Mouse (Mus musculus) stomach, postnatal 0 days (tissue): ENCODE results near the gene Hmgn2.

Experiments used
- CTCF ChIP-seq: IDR thresholded peaks from 2 replicates; pipeline ENCODE4 v1.5.1; 2016; ENCODE audit warnings: antibody characterized with exemption, low read depth, mild to moderate bottlenecking, moderate library complexity
- EP300 ChIP-seq: optimal IDR thresholded peaks from 2 replicates; pipeline ENCODE3; 2016; ENCODE audit warnings: antibody characterized with exemption

DNA sequence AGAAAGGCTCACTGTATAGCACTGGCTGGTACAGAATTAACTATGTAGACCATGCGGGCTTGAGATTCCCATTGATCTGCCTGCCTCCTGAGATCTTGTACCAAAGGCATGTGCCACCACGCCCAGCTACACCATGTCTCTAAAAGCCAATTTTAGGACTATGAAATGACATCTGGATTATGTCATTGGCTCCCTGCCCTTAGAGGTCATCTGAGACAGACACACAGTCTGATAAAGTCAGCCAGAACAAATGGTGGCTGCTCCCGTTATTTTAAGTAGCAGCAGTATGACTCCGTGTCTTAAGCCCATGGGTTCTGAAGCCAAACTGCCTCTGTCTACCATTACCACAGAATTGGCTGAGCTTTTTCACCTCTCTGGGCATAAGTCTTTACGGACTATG is 12.0 kb upstream of the Hmgn2 start:
- TF ChIP-seq CTCF (no peak), EP300 (no peak)
